Mouse (Mus musculus) olfactory bulb, adult 2 months (tissue): ENCODE measurements around the gene Farsb.

Source experiments
- CTCF ChIP-seq: fragments of 200-500 bp; IDR thresholded peaks from 2 replicates; pipeline ENCODE4 v1.5.1; 2012; ENCODE audit warnings: low read depth, mild to moderate bottlenecking, low read length, moderate library complexity; ENCODE audit not compliant: insufficient read depth
- POLR2A ChIP-seq: fragments of 200-500 bp; IDR thresholded peaks from 2 replicates; pipeline ENCODE4 v1.6.1; 2012; ENCODE audit warnings: mild to moderate bottlenecking, low read depth, low read length, moderate library complexity; ENCODE audit not compliant: insufficient read depth

- TF ChIP-seq POLR2A = no peak
- TF ChIP-seq CTCF = no peak
Observed at GRCm38 (mm10) chr1:78472441-78472840, 16.3 kb downstream of the Farsb start.
